Mouse (Mus musculus) heart, adult 18-20 months (tissue): ENCODE results near the gene Aqp5. TPM values are rescaled to one million over a fixed set of nuclear protein-coding genes. Genes with fewer than 3 reads are reported as not detected.

Source experiments
- DNase-seq, 2 experiments: peaks; one replicate each; pipeline ENCODE4 v3.0.0; 2021 to 2022; ENCODE audit warnings: mixed read lengths in 1 of 2
- long read RNA-seq, 2 experiments: library from polyadenylated mRNA; stranded (forward); transcript quantifications; one replicate each; pipeline ENCODE4 v2.0.0; 2021
- total RNA-seq, 2 experiments: library from RNA; stranded (reverse); gene quantifications; 2 replicates each; pipeline ENCODE4 v1.2.3; 2021

Gene Aqp5
- total RNA-seq = 1 to 10 TPM in 1 of 2 experiments, under 1 TPM in 1; 0.30 to 2.5 TPM
- long read RNA-seq, experiment 1 = 0 reads
- long read RNA-seq, experiment 2, partial matches to known transcripts = 0 of 1 reads
- long read RNA-seq, experiment 2, other reads (novel, unspliced or antisense) = 0 of 1 reads

- no peak for DNase-seq
Observed at GRCm38 (mm10) chr15:99590429-99591084, at the start of gene Aqp5. Aqp5 (plus strand) TSS chr15:99590782.

- no peak for DNase-seq
Observed at GRCm38 (mm10) chr15:99544047-99544446, 46.5 kb upstream of the Aqp5 start.

GRCm38 (mm10) chr15:99546596-99546995 is 44.0 kb upstream of the Aqp5 start:
- DNase-seq = no peak

- DNase-seq = no peak
Observed at GRCm38 (mm10) chr15:99547732-99548131, 42.9 kb upstream of the Aqp5 start.

GRCm38 (mm10) chr15:99549901-99550300 is 40.7 kb upstream of the Aqp5 start:
- DNase-seq = peak in 1 of 2 experiments; percentile 7

- DNase-seq = no peak
Observed at GRCm38 (mm10) chr15:99553767-99554166, 36.8 kb upstream of the Aqp5 start.

- DNase-seq = no peak
Observed at GRCm38 (mm10) chr15:99558947-99559346, 31.6 kb upstream of the Aqp5 start.

- no peak for DNase-seq
Observed at GRCm38 (mm10) chr15:99560246-99560645, 30.3 kb upstream of the Aqp5 start.

GRCm38 (mm10) chr15:99567371-99567770 is 23.2 kb upstream of the Aqp5 start:
- no peak for DNase-seq

GRCm38 (mm10) chr15:99568682-99569081 is 21.9 kb upstream of the Aqp5 start:
- no peak for DNase-seq

- DNase-seq = no peak
Observed at GRCm38 (mm10) chr15:99569123-99569522, 21.5 kb upstream of the Aqp5 start.

- DNase-seq = no peak
Observed at GRCm38 (mm10) chr15:99578802-99579485, 11.6 kb upstream of the Aqp5 start, which contains the start of gene Aqp2. Aqp2 (plus strand) TSS chr15:99579055.

GRCm38 (mm10) chr15:99583463-99584344 is 6.9 kb upstream of the Aqp5 start:
- peak; percentile 21 to 30 for DNase-seq

- DNase-seq = no peak
Observed at GRCm38 (mm10) chr15:99584407-99585202, 6.0 kb upstream of the Aqp5 start.

GRCm38 (mm10) chr15:99585741-99586140 is 4.8 kb upstream of the Aqp5 start:
- DNase-seq = no peak

GRCm38 (mm10) chr15:99586525-99586924 is 4.1 kb upstream of the Aqp5 start:
- DNase-seq = no peak

GRCm38 (mm10) chr15:99589237-99589636 is 1.3 kb upstream of the Aqp5 start:
- DNase-seq = no peak

GRCm38 (mm10) chr15:99589704-99590103 is 878 bp upstream of the Aqp5 start:
- DNase-seq = no peak

GRCm38 (mm10) chr15:99592177-99592576 is 1.6 kb downstream of the Aqp5 start:
- no peak for DNase-seq

GRCm38 (mm10) chr15:99592877-99593276 is 2.3 kb downstream of the Aqp5 start:
- DNase-seq = no peak

GRCm38 (mm10) chr15:99594951-99595350 is 4.4 kb downstream of the Aqp5 start:
- no peak for DNase-seq
